Mouse (Mus musculus): ENCODE data around the gene Gnb4. TPM values are rescaled to one million over a fixed set of nuclear protein-coding genes. Genes with fewer than 3 reads are reported as not detected.

Gene Gnb4
- polyA plus RNA-seq, 1 experiment from 2014 or later = 38.4 TPM

- DNase-seq (ENCODE audit: extremely low spot score, low spot score) = no peak
- Histone ChIP-seq H3K9me3 (no peaks in the 10 kb centered on the region; the same call in 1 of the 2 replicates), H3K4me1 (no peaks in the 10 kb centered on the region), H3K4me3 (no peak overlapping the region), H3K27ac (no peak overlapping the region), H3K27me3 (ENCODE audit: poor library complexity, severe bottlenecking) (no peaks in the 10 kb centered on the region), H3K36me3 (replicated peaks) (no peaks in the 10 kb centered on the region; the same call in 1 of the 2 replicates)
- WGBS = 97% methylated on average over 4 of the region's 4 CpGs
Observed at GRCm38 (mm10) chr3:32609233-32609632, 7.2 kb downstream of the Gnb4 start.

GRCm38 (mm10) chr3:32601055-32601454 is 15.3 kb downstream of the Gnb4 start:
- Histone ChIP-seq H3K4me3 (no peak overlapping the region), H3K4me1 (no peaks in the 10 kb centered on the region), H3K9me3 (no peaks in the 10 kb centered on the region), H3K36me3 (replicated peaks) (no peaks in the 10 kb centered on the region), H3K27me3 (ENCODE audit: poor library complexity, severe bottlenecking) (no peaks in the 10 kb centered on the region), H3K27ac (no peak overlapping the region)
- 95% methylated on average over 10 of the region's 10 CpGs for WGBS
- DNase-seq (ENCODE audit: extremely low spot score, low spot score) = no peak

GRCm38 (mm10) chr3:32599328-32599727 is 17.1 kb downstream of the Gnb4 start:
- Histone ChIP-seq H3K27me3 (ENCODE audit: poor library complexity, severe bottlenecking) (no peaks in the 10 kb centered on the region), H3K36me3 (replicated peaks) (no peaks in the 10 kb centered on the region), H3K4me1 (no peaks in the 10 kb centered on the region), H3K27ac (no peak overlapping the region), H3K9me3 (no peaks in the 10 kb centered on the region), H3K4me3 (no peak overlapping the region)
- no peak for DNase-seq (ENCODE audit: extremely low spot score, low spot score)
- 73% methylated on average over 3 of the region's 3 CpGs for WGBS

GRCm38 (mm10) chr3:32595080-32595479 is 21.3 kb downstream of the Gnb4 start:
- 90% methylated on average over 4 of the region's 4 CpGs for WGBS
- no peak overlapping the region for H3K27ac ChIP-seq
- H3K4me3 ChIP-seq = no peak overlapping the region
- no peak for DNase-seq (ENCODE audit: extremely low spot score, low spot score)
- H3K4me1 ChIP-seq = no peaks in the 10 kb centered on the region
- H3K27me3 ChIP-seq (ENCODE audit: poor library complexity, severe bottlenecking) = no peaks in the 10 kb centered on the region
- no peaks in the 10 kb centered on the region for H3K9me3 ChIP-seq
- H3K36me3 ChIP-seq (replicated peaks) = no peaks in the 10 kb centered on the region; the same call in 1 of the 2 replicates

GRCm38 (mm10) chr3:32586274-32586673 is 30.1 kb downstream of the Gnb4 start:
- Histone ChIP-seq H3K9me3 (no peaks in the 10 kb centered on the region), H3K36me3 (replicated peaks) (peaks cover 54% of the 10 kb centered on the region), H3K4me1 (no peaks in the 10 kb centered on the region), H3K27ac (no peak overlapping the region), H3K27me3 (ENCODE audit: poor library complexity, severe bottlenecking) (no peaks in the 10 kb centered on the region), H3K4me3 (no peak overlapping the region)
- no peak for DNase-seq (ENCODE audit: extremely low spot score, low spot score)
- 89% methylated on average over 3 of the region's 3 CpGs for WGBS

GRCm38 (mm10) chr3:32583489-32583888 is 32.9 kb downstream of the Gnb4 start:
- no peak for DNase-seq (ENCODE audit: extremely low spot score, low spot score)
- Histone ChIP-seq H3K27ac (no peak overlapping the region), H3K27me3 (ENCODE audit: poor library complexity, severe bottlenecking) (no peaks in the 10 kb centered on the region), H3K9me3 (no peaks in the 10 kb centered on the region), H3K4me1 (no peaks in the 10 kb centered on the region), H3K36me3 (replicated peaks) (peaks cover 51% of the 10 kb centered on the region), H3K4me3 (no peak overlapping the region)
- 92% methylated on average over 4 of the region's 4 CpGs for WGBS

GRCm38 (mm10) chr3:32581911-32582310 is 34.5 kb downstream of the Gnb4 start:
- no peak overlapping the region for H3K27ac ChIP-seq
- 88% methylated on average over 3 of the region's 3 CpGs for WGBS
- no peak for DNase-seq (ENCODE audit: extremely low spot score, low spot score)
- H3K4me1 ChIP-seq = no peaks in the 10 kb centered on the region
- H3K36me3 ChIP-seq (replicated peaks) = peaks cover 51% of the 10 kb centered on the region
- no peak overlapping the region for H3K4me3 ChIP-seq
- no peaks in the 10 kb centered on the region for H3K27me3 ChIP-seq (ENCODE audit: poor library complexity, severe bottlenecking)
- H3K9me3 ChIP-seq = no peaks in the 10 kb centered on the region

GRCm38 (mm10) chr3:32580738-32581137 is 35.6 kb downstream of the Gnb4 start:
- no peak overlapping the region for H3K4me3 ChIP-seq

GRCm38 (mm10) chr3:32578772-32579171 is 37.6 kb downstream of the Gnb4 start:
- 93% methylated on average over 5 of the region's 5 CpGs for WGBS
- no peaks in the 10 kb centered on the region for H3K9me3 ChIP-seq
- peaks cover 58% of the 10 kb centered on the region for H3K36me3 ChIP-seq (replicated peaks)
- no peak overlapping the region for H3K27ac ChIP-seq
- DNase-seq (ENCODE audit: extremely low spot score, low spot score) = no peak
- peaks cover 1% of the 10 kb centered on the region; the same call in 1 of the 2 replicates for H3K4me1 ChIP-seq
- H3K4me3 ChIP-seq = no peak overlapping the region
- no peaks in the 10 kb centered on the region for H3K27me3 ChIP-seq (ENCODE audit: poor library complexity, severe bottlenecking)

More at GRCm38 (mm10) chr3:32580738-32581137, 35.6 kb downstream of the Gnb4 start:
- 90% methylated on average over 3 of the region's 3 CpGs for WGBS
- H3K36me3 ChIP-seq (replicated peaks) = peaks cover 53% of the 10 kb centered on the region
- no peaks in the 10 kb centered on the region for H3K4me1 ChIP-seq
- no peaks in the 10 kb centered on the region for H3K9me3 ChIP-seq
- no peaks in the 10 kb centered on the region for H3K27me3 ChIP-seq (ENCODE audit: poor library complexity, severe bottlenecking)
- no peak for DNase-seq (ENCODE audit: extremely low spot score, low spot score)
- H3K27ac ChIP-seq = no peak overlapping the region

GRCm38 (mm10) chr3:32575151-32575550 is 41.2 kb downstream of the Gnb4 start:
- 94% methylated on average over 3 of the region's 3 CpGs for WGBS
- no peak for DNase-seq (ENCODE audit: extremely low spot score, low spot score)
- Histone ChIP-seq H3K36me3 (replicated peaks) (peaks cover 46% of the 10 kb centered on the region), H3K9me3 (no peaks in the 10 kb centered on the region), H3K4me3 (no peak overlapping the region), H3K27ac (no peak overlapping the region), H3K4me1 (peaks cover 4% of the 10 kb centered on the region; the same call in 1 of the 2 replicates), H3K27me3 (ENCODE audit: poor library complexity, severe bottlenecking) (no peaks in the 10 kb centered on the region)

GRCm38 (mm10) chr3:32573881-32574280 is 42.5 kb downstream of the Gnb4 start:
- Histone ChIP-seq H3K4me1 (peaks cover 4% of the 10 kb centered on the region; the same call in 1 of the 2 replicates), H3K9me3 (no peaks in the 10 kb centered on the region), H3K27me3 (ENCODE audit: poor library complexity, severe bottlenecking) (no peaks in the 10 kb centered on the region), H3K27ac (no peak overlapping the region), H3K36me3 (replicated peaks) (peaks cover 55% of the 10 kb centered on the region), H3K4me3 (no peak overlapping the region)
- no peak for DNase-seq (ENCODE audit: extremely low spot score, low spot score)
- 55% methylated on average over 9 of the region's 9 CpGs for WGBS

GRCm38 (mm10) chr3:32573086-32573485 is 43.3 kb downstream of the Gnb4 start:
- Histone ChIP-seq H3K4me3 (no peak overlapping the region), H3K27ac (no peak overlapping the region), H3K27me3 (ENCODE audit: poor library complexity, severe bottlenecking) (no peaks in the 10 kb centered on the region), H3K9me3 (peaks cover 7% of the 10 kb centered on the region; the same call in 1 of the 2 replicates), H3K36me3 (replicated peaks) (peaks cover 62% of the 10 kb centered on the region), H3K4me1 (peaks cover 4% of the 10 kb centered on the region; the same call in 1 of the 2 replicates)
- no peak for DNase-seq (ENCODE audit: extremely low spot score, low spot score)
- WGBS = 96% methylated on average over 2 of the region's 2 CpGs

- Histone ChIP-seq H3K4me3 (no peak overlapping the region), H3K4me1 (no peaks in the 10 kb centered on the region), H3K27me3 (ENCODE audit: poor library complexity, severe bottlenecking) (no peaks in the 10 kb centered on the region), H3K36me3 (replicated peaks) (peaks cover 64% of the 10 kb centered on the region), H3K27ac (no peak overlapping the region), H3K9me3 (peaks cover 4% of the 10 kb centered on the region; the same call in 1 of the 2 replicates)
- no peak for DNase-seq (ENCODE audit: extremely low spot score, low spot score)
- WGBS = 95% methylated on average over 6 of the region's 6 CpGs
Observed at GRCm38 (mm10) chr3:32563401-32563800, 53.0 kb downstream of the Gnb4 start.

GRCm38 (mm10) chr3:32553061-32553460 is 63.3 kb downstream of the Gnb4 start:
- Histone ChIP-seq H3K9me3 (no peaks in the 10 kb centered on the region), H3K27me3 (ENCODE audit: poor library complexity, severe bottlenecking) (no peaks in the 10 kb centered on the region), H3K27ac (no peak overlapping the region), H3K36me3 (replicated peaks) (peaks cover 56% of the 10 kb centered on the region), H3K4me1 (no peaks in the 10 kb centered on the region), H3K4me3 (no peak overlapping the region)
- 92% methylated on average over 1 of the region's 1 CpGs for WGBS
- DNase-seq (ENCODE audit: extremely low spot score, low spot score) = no peak
